In genomic region chr8:44801604-44802206, GRCm38 (mm10) we compare ENCODE assay signal across 20 mouse cellular contexts.
A peak's percentile ranks its signal among the peaks of the same experiment; 100 is the strongest.
DNase-seq lines count a peak whose midpoint lies in the region; ATAC-seq and TF ChIP-seq lines count a peak whose summit lies in the region.
"Had no signal": no experiment of that assay in that cellular context is flagged by ENCODE, and none has a peak within 500 bp of the region (broad histone marks: within the 10 kb centered on the region; RNA-seq: fewer than 3 reads in every experiment).

No protein-coding gene starts in this region.

- ATAC-seq in heart, embryonic 12.5 days (ENCODE audit: insufficient number of reproducible peaks, low FRiP score), result no peak
- no peak for ATAC-seq in lung, embryonic 14.5 days (ENCODE audit: insufficient read depth)
- peak; percentile 78; the same call in 1 of the 2 replicates for ATAC-seq in kidney, embryonic 16.5 days (ENCODE audit: low FRiP score, low TSS enrichment)
- no peak for ATAC-seq in stomach, postnatal 0 days (ENCODE audit: low FRiP score, low TSS enrichment)
- no peak for ATAC-seq in granulocyte monocyte progenitor cell, adult 5-6 weeks (replicated peaks; ENCODE audit: poor library complexity, severe bottlenecking)
- ATAC-seq: forebrain, embryonic 14.5 days; midbrain, embryonic 13.5 days had no signal

- H3K9me3 ChIP-seq in heart, embryonic 12.5 days (replicated peaks), result no peaks in the 10 kb centered on the region; the same call in 1 of the 2 replicates
- no peaks in the 10 kb centered on the region for H3K9me3 ChIP-seq in heart, embryonic 10.5 days
- H3K9me3 ChIP-seq in lung, embryonic 14.5 days (ENCODE audit: low read depth, low read length), result no peaks in the 10 kb centered on the region
- 0 out of 2 replicates have a peak, but pooled peaks cover 2% of the 10 kb centered on the region for H3K9me3 ChIP-seq in kidney, embryonic 16.5 days (ENCODE audit: low read length)
- no peaks in the 10 kb centered on the region for H3K9me3 ChIP-seq in stomach, postnatal 0 days (ENCODE audit: control insufficient read depth, low read length)
- H3K9me3 ChIP-seq: embryonic facial prominence, embryonic 13.5 days; limb, embryonic 10.5 days; midbrain, embryonic 13.5 days; neural tube, embryonic 13.5 days had no signal

- peaks cover 23% of the 10 kb centered on the region for H3K4me1 ChIP-seq in heart, embryonic 12.5 days (replicated peaks)
- H3K4me1 ChIP-seq in heart, embryonic 10.5 days, result peaks cover 15% of the 10 kb centered on the region
- peaks cover 5% of the 10 kb centered on the region; the same call in 1 of the 2 replicates for H3K4me1 ChIP-seq in lung, embryonic 14.5 days (ENCODE audit: insufficient read depth)
- H3K4me1 ChIP-seq in kidney, embryonic 16.5 days (ENCODE audit: insufficient read depth, low read length), result peaks cover 30% of the 10 kb centered on the region
- H3K4me1 ChIP-seq in stomach, postnatal 0 days (replicated peaks; ENCODE audit: control insufficient read depth, insufficient read depth), result 0 out of 2 replicates have a peak, but pooled peaks cover 3% of the 10 kb centered on the region
- H3K4me1 ChIP-seq: embryonic facial prominence, embryonic 13.5 days; liver, embryonic 13.5 days; midbrain, embryonic 13.5 days; neural tube, embryonic 13.5 days had no signal

- TF ChIP-seq CTCF in lung, embryonic 14.5 days (IDR thresholded peaks at IDR 0.05; ENCODE audit: low read depth), result no peak
- TF ChIP-seq CTCF in stomach, postnatal 0 days (IDR thresholded peaks at IDR 0.05; ENCODE audit: low read depth), result no peak

- no peaks in the 10 kb centered on the region for H3K27me3 ChIP-seq in heart, embryonic 12.5 days (replicated peaks)
- no peaks in the 10 kb centered on the region for H3K27me3 ChIP-seq in heart, embryonic 10.5 days (ENCODE audit: insufficient read depth, poor library complexity, severe bottlenecking)
- no peaks in the 10 kb centered on the region for H3K27me3 ChIP-seq in lung, embryonic 14.5 days (ENCODE audit: insufficient read depth, low read length)
- no peaks in the 10 kb centered on the region for H3K27me3 ChIP-seq in kidney, embryonic 16.5 days (ENCODE audit: insufficient read depth, low read length)
- no peaks in the 10 kb centered on the region for H3K27me3 ChIP-seq in stomach, postnatal 0 days (ENCODE audit: control insufficient read depth, insufficient read depth, low read length)
- H3K27me3 ChIP-seq: embryonic facial prominence, embryonic 13.5 days; liver, embryonic 13.5 days; midbrain, embryonic 13.5 days; neural tube, embryonic 13.5 days had no signal

- H3K36me3 ChIP-seq in heart, embryonic 12.5 days, result no peaks in the 10 kb centered on the region
- no peaks in the 10 kb centered on the region for H3K36me3 ChIP-seq in heart, embryonic 10.5 days
- H3K36me3 ChIP-seq in lung, embryonic 14.5 days (ENCODE audit: insufficient read depth), result no peaks in the 10 kb centered on the region
- no peaks in the 10 kb centered on the region for H3K36me3 ChIP-seq in kidney, embryonic 16.5 days (ENCODE audit: insufficient read depth, low read length)
- no peaks in the 10 kb centered on the region for H3K36me3 ChIP-seq in stomach, postnatal 0 days (ENCODE audit: control insufficient read depth, insufficient read depth, low read length)
- H3K36me3 ChIP-seq: embryonic facial prominence, embryonic 13.5 days; G1E; limb, embryonic 10.5 days; liver, embryonic 13.5 days; midbrain, embryonic 13.5 days; neural tube, embryonic 13.5 days had no signal

- no peak overlapping the region for H3K4me2 ChIP-seq in heart, embryonic 12.5 days
- no peak overlapping the region for H3K4me2 ChIP-seq in lung, embryonic 14.5 days
- H3K4me2 ChIP-seq in kidney, embryonic 16.5 days (replicated peaks; ENCODE audit: low read depth, low read length), result no peak overlapping the region
- no peak overlapping the region for H3K4me2 ChIP-seq in stomach, postnatal 0 days (replicated peaks; ENCODE audit: low read depth)
- H3K4me2 ChIP-seq: embryonic facial prominence, embryonic 13.5 days; hindbrain, embryonic 14.5 days; liver, embryonic 13.5 days; midbrain, embryonic 13.5 days; neural tube, embryonic 13.5 days had no signal

- TF ChIP-seq EP300 in stomach, postnatal 0 days (optimal IDR thresholded peaks at IDR 0.05), result no peak

- H3K9ac ChIP-seq in heart, embryonic 12.5 days, result no peak overlapping the region
- no peak overlapping the region for H3K9ac ChIP-seq in lung, embryonic 14.5 days
- 0 out of 2 replicates have a peak overlapping the region, but pooled peaks have one; percentile 11 for H3K9ac ChIP-seq in kidney, embryonic 16.5 days (replicated peaks; ENCODE audit: low read length)
- no peak overlapping the region for H3K9ac ChIP-seq in stomach, postnatal 0 days (ENCODE audit: low read length)
- H3K9ac ChIP-seq: embryonic facial prominence, embryonic 13.5 days; hindbrain, embryonic 14.5 days; liver, embryonic 13.5 days; midbrain, embryonic 13.5 days; neural tube, embryonic 13.5 days had no signal

- no peak for DNase-seq in heart, embryonic 10.5 days (ENCODE audit: low spot score)
- DNase-seq in lung, embryonic 14.5 days, result peak; percentile 19
- no peak for DNase-seq in lung, postnatal 10 days
- no peak for DNase-seq in stomach, postnatal 0 days (ENCODE audit: low spot score)
- DNase-seq in adrenal gland, adult 2 months, result no peak
- DNase-seq: cerebellum, adult 2 months; gastrocnemius, postnatal 25 days; heart, postnatal 36 days; liver, embryonic 13.5 days; right cerebral cortex, adult 18-20 months had no signal

- 49% methylated on average over 6 of the region's 6 CpGs for WGBS in heart, embryonic 12.5 days
- 59% methylated on average over 6 of the region's 6 CpGs for WGBS in heart, embryonic 10.5 days
- 31% methylated on average over 6 of the region's 6 CpGs for WGBS in lung, embryonic 14.5 days
- 11% methylated on average over 6 of the region's 6 CpGs for WGBS in kidney, embryonic 16.5 days
- WGBS in stomach, postnatal 0 days, result 30% methylated on average over 6 of the region's 6 CpGs

- H3K27ac ChIP-seq in heart, embryonic 12.5 days (ENCODE audit: poor library complexity, severe bottlenecking), result 0 out of 2 replicates have a peak overlapping the region, but pooled peaks have one; percentile 43
- H3K27ac ChIP-seq in heart, embryonic 10.5 days, result no peak overlapping the region; the same call in 1 of the 2 replicates
- no peak overlapping the region for H3K27ac ChIP-seq in lung, embryonic 14.5 days (ENCODE audit: low read depth)
- H3K27ac ChIP-seq in kidney, embryonic 16.5 days (ENCODE audit: low read length), result peak overlapping the region; percentile 78
- H3K27ac ChIP-seq in stomach, postnatal 0 days (replicated peaks), result peak overlapping the region; percentile 41; the same call in 1 of the 2 replicates
- H3K27ac ChIP-seq: embryonic facial prominence, embryonic 13.5 days; hindbrain, embryonic 14.5 days; limb, embryonic 10.5 days; liver, embryonic 13.5 days; midbrain, embryonic 13.5 days; neural tube, embryonic 13.5 days had no signal

- H3K4me3 ChIP-seq in heart, embryonic 12.5 days, result no peak overlapping the region
- H3K4me3 ChIP-seq in heart, embryonic 10.5 days, result no peak overlapping the region
- no peak overlapping the region for H3K4me3 ChIP-seq in lung, embryonic 14.5 days (ENCODE audit: low read depth, low read length)
- H3K4me3 ChIP-seq in kidney, embryonic 16.5 days (ENCODE audit: low read length), result no peak overlapping the region
- H3K4me3 ChIP-seq in stomach, postnatal 0 days (ENCODE audit: low read depth, low read length), result no peak overlapping the region
- H3K4me3 ChIP-seq: embryonic facial prominence, embryonic 13.5 days; limb, embryonic 10.5 days; liver, embryonic 13.5 days; midbrain, embryonic 13.5 days; neural tube, embryonic 13.5 days had no signal

Comparison
In these comparisons a context has a peak if more than half of its experiments do, and no peak if none do; other contexts are left out.
1. H3K27ac ChIP-seq: peak in heart, embryonic 12.5 days (single experiment), kidney, embryonic 16.5 days (single experiment) and stomach, postnatal 0 days (single experiment); none in heart, embryonic 10.5 days (single experiment) and lung, embryonic 14.5 days (single experiment).